16 mouse cellular contexts compared by ENCODE assay signal in the genomic region with DNA sequence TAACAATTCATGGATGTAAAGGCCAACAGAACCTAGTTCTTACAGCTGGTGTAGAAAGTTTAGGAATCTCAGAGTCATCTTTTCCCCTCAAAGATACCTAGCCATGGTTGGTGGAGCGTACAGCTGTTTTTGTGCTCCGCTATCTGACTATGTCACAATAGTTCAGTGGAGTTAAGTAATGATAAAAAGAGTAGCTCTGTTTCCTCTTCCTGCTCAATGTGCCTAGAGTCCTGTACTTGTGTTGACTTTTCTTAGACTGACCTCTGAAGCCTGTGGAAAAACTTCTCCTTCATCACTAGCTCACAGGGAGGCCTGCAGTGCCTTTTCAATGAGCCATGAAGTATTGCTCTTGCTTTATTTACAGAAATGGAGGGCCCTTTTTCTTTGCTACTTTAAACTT.
A peak's percentile ranks its signal among the peaks of the same experiment; 100 is the strongest.
DNase-seq lines count a peak whose midpoint lies in the region; ATAC-seq lines count a peak whose summit lies in the region.
"Had no signal": no experiment of that assay in that cellular context is flagged by ENCODE, and none has a peak within 500 bp of the region (broad histone marks: within the 10 kb centered on the region; RNA-seq: fewer than 3 reads in every experiment).

No protein-coding gene starts in this region.

- H3K36me3 ChIP-seq in lung, embryonic 16.5 days (ENCODE audit: control insufficient read depth, insufficient read depth, low read length), result no peaks in the 10 kb centered on the region
- H3K36me3 ChIP-seq in liver, embryonic 11.5 days (ENCODE audit: control insufficient read depth, insufficient read depth, low read length), result no peaks in the 10 kb centered on the region
- H3K36me3 ChIP-seq in stomach, embryonic 15.5 days, result no peaks in the 10 kb centered on the region
- H3K36me3 ChIP-seq: forebrain, embryonic 15.5 days; midbrain, embryonic 15.5 days had no signal

- no peak overlapping the region for H3K4me3 ChIP-seq in lung, embryonic 16.5 days (ENCODE audit: low read length)
- no peak overlapping the region for H3K4me3 ChIP-seq in liver, embryonic 11.5 days (ENCODE audit: low read depth, low read length)
- no peak overlapping the region for H3K4me3 ChIP-seq in stomach, embryonic 15.5 days (replicated peaks)
- H3K4me3 ChIP-seq: forebrain, embryonic 15.5 days; gastrocnemius, adult 2 months; midbrain, embryonic 15.5 days had no signal

- H3K9me3 ChIP-seq in lung, embryonic 16.5 days (ENCODE audit: control insufficient read depth, low read length), result no peaks in the 10 kb centered on the region
- H3K9me3 ChIP-seq in liver, embryonic 11.5 days (ENCODE audit: control insufficient read depth, low read length), result no peaks in the 10 kb centered on the region
- no peaks in the 10 kb centered on the region for H3K9me3 ChIP-seq in stomach, embryonic 15.5 days
- H3K9me3 ChIP-seq: forebrain, embryonic 15.5 days; midbrain, embryonic 15.5 days had no signal

- no peak overlapping the region for H3K4me2 ChIP-seq in lung, embryonic 16.5 days (ENCODE audit: low read depth, low read length)
- no peak overlapping the region for H3K4me2 ChIP-seq in liver, embryonic 11.5 days
- no peak overlapping the region for H3K4me2 ChIP-seq in stomach, embryonic 15.5 days
- H3K4me2 ChIP-seq: forebrain, embryonic 15.5 days; lung, embryonic 14.5 days; midbrain, embryonic 15.5 days had no signal

- DNase-seq in embryo, embryonic 10 days (ENCODE audit: low spot score), result peak; percentile 19
- DNase-seq in embryo, embryonic 9.5 days (ENCODE audit: extremely low spot score), result no peak
- DNase-seq in lung, postnatal 25 days (ENCODE audit: low spot score), result no peak
- DNase-seq in liver, embryonic 11.5 days (ENCODE audit: low spot score), result no peak
- no peak for DNase-seq in left cerebral cortex, adult 9 months (ENCODE audit: low spot score in 2 of 2)
- DNase-seq in cerebellum, postnatal 4 days (ENCODE audit: low spot score in 2 of 2), result no peak
- DNase-seq: cerebellum, postnatal 25 days; gastrocnemius, adult 2 months; lung, embryonic 14.5 days; thymus, adult 2 months had no signal

- no peak for ATAC-seq in lung, embryonic 16.5 days (ENCODE audit: low read depth)
- ATAC-seq in liver, embryonic 11.5 days (replicated peaks; ENCODE audit: low FRiP score), result peak; percentile 39; the same call in 1 of the 2 replicates
- peak; percentile 65; the same call in 1 of the 2 replicates for ATAC-seq in stomach, embryonic 15.5 days (ENCODE audit: insufficient read depth, low FRiP score, low read depth)
- ATAC-seq: forebrain, embryonic 15.5 days; hindbrain, embryonic 16.5 days; midbrain, embryonic 15.5 days had no signal

- 74% methylated on average over 2 of the region's 2 CpGs for WGBS in lung, embryonic 16.5 days
- WGBS in liver, embryonic 11.5 days, result 53% methylated on average over 2 of the region's 2 CpGs
- WGBS in stomach, embryonic 15.5 days, result 73% methylated on average over 2 of the region's 2 CpGs

- no peaks in the 10 kb centered on the region for H3K27me3 ChIP-seq in lung, embryonic 16.5 days (ENCODE audit: control insufficient read depth, insufficient read depth, low read depth, low read length)
- no peaks in the 10 kb centered on the region for H3K27me3 ChIP-seq in liver, embryonic 11.5 days (replicated peaks; ENCODE audit: control insufficient read depth, insufficient read depth, low read length)
- no peaks in the 10 kb centered on the region for H3K27me3 ChIP-seq in stomach, embryonic 15.5 days (replicated peaks)
- H3K27me3 ChIP-seq: CH12.LX; forebrain, embryonic 15.5 days; midbrain, embryonic 15.5 days had no signal

- H3K4me1 ChIP-seq in lung, embryonic 16.5 days (replicated peaks; ENCODE audit: control insufficient read depth, insufficient read depth, low read length), result 0 out of 2 replicates have a peak, but pooled peaks cover 3% of the 10 kb centered on the region
- no peaks in the 10 kb centered on the region for H3K4me1 ChIP-seq in liver, embryonic 11.5 days (replicated peaks; ENCODE audit: control insufficient read depth, insufficient read depth, low read length)
- no peaks in the 10 kb centered on the region for H3K4me1 ChIP-seq in stomach, embryonic 15.5 days
- H3K4me1 ChIP-seq: forebrain, embryonic 15.5 days had no signal

- H3K9ac ChIP-seq in lung, embryonic 16.5 days (ENCODE audit: low read length), result no peak overlapping the region
- H3K9ac ChIP-seq in liver, embryonic 11.5 days (ENCODE audit: low read depth, low read length), result no peak overlapping the region
- no peak overlapping the region for H3K9ac ChIP-seq in stomach, embryonic 15.5 days
- H3K9ac ChIP-seq: forebrain, embryonic 15.5 days; lung, embryonic 14.5 days; midbrain, embryonic 15.5 days had no signal

- H3K27ac ChIP-seq in lung, embryonic 16.5 days (ENCODE audit: low read length), result peak overlapping the region; percentile 12; the same call in 1 of the 2 replicates
- H3K27ac ChIP-seq in liver, embryonic 11.5 days (ENCODE audit: low read depth, low read length), result no peak overlapping the region
- H3K27ac ChIP-seq in stomach, embryonic 15.5 days, result no peak overlapping the region
- H3K27ac ChIP-seq: forebrain, embryonic 15.5 days; gastrocnemius, adult 2 months; midbrain, embryonic 15.5 days had no signal
